Mouse (Mus musculus) thymus, adult 2 months (tissue): ENCODE results near the gene Itgb6. TPM values are rescaled to one million over a fixed set of nuclear protein-coding genes. Genes with fewer than 3 reads are reported as not detected.

ENCODE experiments used
- DNase-seq: peaks from one replicate; pipeline ENCODE4 v3.0.0; 2021
- H3K27ac ChIP-seq: fragments of 200-500 bp; 2 replicates; pipeline ENCODE4 v1.5.1; 2012; ENCODE audit warnings: low read length, control low read depth; ENCODE audit not compliant: control insufficient read depth, insufficient read depth
- H3K27me3 ChIP-seq: fragments of 200-500 bp; 2 replicates; pipeline ENCODE4 v1.6.1; 2012; ENCODE audit warnings: mild to moderate bottlenecking, low read length, moderate library complexity, mixed read lengths; ENCODE audit not compliant: control insufficient read depth, insufficient read depth
- H3K36me3 ChIP-seq: fragments of 200-500 bp; 2 replicates; pipeline ENCODE4 v1.6.1; 2012; ENCODE audit warnings: mild to moderate bottlenecking, low read length, moderate library complexity; ENCODE audit not compliant: control insufficient read depth, insufficient read depth
- H3K4me1 ChIP-seq: fragments of 200-500 bp; replicated peaks from 2 replicates; pipeline ENCODE4 v1.6.1; 2012; ENCODE audit warnings: low read length; ENCODE audit not compliant: control insufficient read depth, insufficient read depth
- H3K4me3 ChIP-seq: fragments of 200-500 bp; 2 replicates; pipeline ENCODE4 v1.5.1; 2012; ENCODE audit warnings: mild to moderate bottlenecking, low read length, control low read depth, moderate library complexity; ENCODE audit not compliant: control insufficient read depth, insufficient read depth
- CTCF ChIP-seq: fragments of 200-500 bp; IDR thresholded peaks from 2 replicates; pipeline ENCODE4 v1.5.1; 2012; ENCODE audit warnings: mild to moderate bottlenecking, control low read depth, low read length, moderate library complexity, borderline replicate concordance; ENCODE audit not compliant: control insufficient read depth, poor library complexity, insufficient read depth; ENCODE audit errors: extremely low read depth
- POLR2A ChIP-seq: fragments of 200-500 bp; IDR thresholded peaks from 2 replicates; pipeline ENCODE4 v1.6.1; 2012; ENCODE audit warnings: mild to moderate bottlenecking, low read length, control low read depth, moderate library complexity; ENCODE audit not compliant: control insufficient read depth, poor library complexity, insufficient read depth; ENCODE audit errors: extremely low read depth
- WGBS: fragments of 180-500 bp; shearing (Covaris S2); methylation state at CpG from one replicate; pipeline ENCODE4 v1.1.7; 2018; 5-methylcytosine and 5-hydroxymethylcytosine counted together
- polyA plus RNA-seq: library from polyadenylated mRNA; depleted of rRNA; stranded (reverse); fragments of >200 nt; gene quantifications from 2 replicates; pipeline ENCODE4 v1.2.3, GENCODE M21; 2012

The Itgb6 gene
- polyA plus RNA-seq, 1 experiment = 1.2 TPM

- Histone ChIP-seq H3K27me3 (no peaks in the 10 kb centered on the region), H3K4me1 (no peaks in the 10 kb centered on the region), H3K27ac (no peak overlapping the region), H3K4me3 (no peak overlapping the region), H3K36me3 (no peaks in the 10 kb centered on the region)
- DNase-seq = no peak
- no peak for TF ChIP-seq POLR2A
- TF ChIP-seq CTCF = no peak
- 85% methylated on average over 4 of the region's 4 CpGs for WGBS
Measured at GRCm38 (mm10) chr2:60627952-60628351, 94.5 kb downstream of the Itgb6 start.

DNA sequence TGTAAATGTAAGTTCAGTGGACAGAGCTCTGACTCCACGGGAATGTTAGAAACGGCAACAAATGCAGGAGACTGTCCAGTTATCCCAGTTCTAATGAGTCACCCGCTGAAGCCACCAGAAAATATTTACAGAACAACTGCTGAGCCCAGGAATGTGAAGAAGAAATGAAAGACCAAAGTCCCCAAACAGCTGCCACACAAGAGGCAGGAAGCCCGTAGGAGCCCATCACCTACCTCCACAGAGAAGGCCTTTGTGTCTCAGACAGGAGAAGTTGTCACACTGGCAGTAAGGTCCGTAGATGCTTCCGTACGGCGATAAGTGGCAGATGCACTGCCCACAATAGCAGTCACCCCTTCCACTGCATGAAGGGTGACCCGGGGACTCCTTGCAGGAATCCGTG is 94.9 kb downstream of the Itgb6 start:
- Histone ChIP-seq H3K36me3 (no peaks in the 10 kb centered on the region), H3K4me3 (no peak overlapping the region), H3K4me1 (no peaks in the 10 kb centered on the region; the same call in 1 of the 2 replicates), H3K27me3 (no peaks in the 10 kb centered on the region), H3K27ac (no peak overlapping the region)
- WGBS = 80% methylated on average over 10 of the region's 10 CpGs
- DNase-seq = no peak
- TF ChIP-seq CTCF = no peak
- TF ChIP-seq POLR2A = no peak

- Histone ChIP-seq H3K27ac (no peak overlapping the region), H3K4me1 (no peaks in the 10 kb centered on the region; the same call in 1 of the 2 replicates), H3K27me3 (no peaks in the 10 kb centered on the region), H3K36me3 (no peaks in the 10 kb centered on the region), H3K4me3 (no peak overlapping the region)
- DNase-seq = no peak
- 2% methylated on average over 2 of the region's 2 CpGs for WGBS
- TF ChIP-seq CTCF = no peak
- no peak for TF ChIP-seq POLR2A
Measured at GRCm38 (mm10) chr2:60625766-60626165, 96.7 kb downstream of the Itgb6 start.

DNA sequence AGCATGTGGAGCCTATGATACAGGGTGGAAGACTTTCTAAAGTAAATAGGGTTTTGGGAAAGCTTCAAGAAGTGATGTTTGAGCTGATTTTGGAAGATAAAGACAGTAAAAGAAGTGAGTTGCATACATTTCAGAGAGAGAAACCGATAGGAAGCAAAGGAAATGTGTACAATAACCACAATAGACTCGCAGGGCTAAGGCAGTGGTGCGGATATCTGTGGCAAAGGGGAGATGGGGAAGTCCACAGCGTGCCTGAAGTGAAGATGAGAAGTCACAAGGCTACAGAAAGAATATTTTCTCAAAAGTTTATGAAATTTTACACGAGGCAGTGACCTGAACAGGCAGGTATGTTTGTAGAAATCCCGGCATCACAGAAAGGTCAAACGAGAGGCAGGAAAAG is 100.3 kb downstream of the Itgb6 start:
- Histone ChIP-seq H3K4me1 (no peaks in the 10 kb centered on the region; the same call in 1 of the 2 replicates), H3K36me3 (no peaks in the 10 kb centered on the region), H3K27ac (no peak overlapping the region), H3K27me3 (no peaks in the 10 kb centered on the region), H3K4me3 (no peak overlapping the region)
- DNase-seq = no peak
- 6% methylated on average over 7 of the region's 7 CpGs for WGBS
- TF ChIP-seq CTCF (no peak), POLR2A (no peak)

DNA sequence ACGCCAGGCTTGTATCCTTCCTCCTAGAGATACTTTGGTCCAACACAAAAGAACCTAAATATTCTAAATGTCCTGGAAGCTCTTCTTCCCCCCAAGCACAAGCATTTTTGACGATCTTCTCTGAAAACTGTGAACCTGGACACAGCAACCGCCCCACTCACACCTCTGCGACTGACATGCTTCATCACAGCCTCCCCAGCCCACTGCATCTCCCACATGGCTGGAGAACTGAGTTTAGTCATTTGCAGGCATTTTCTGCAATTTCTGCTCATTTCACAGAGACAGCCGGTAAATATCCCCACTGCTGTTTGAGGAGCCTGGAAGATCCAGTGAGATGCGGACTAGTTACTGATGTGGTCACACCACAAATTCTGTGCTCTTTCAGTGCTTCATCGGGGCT is 107.7 kb downstream of the Itgb6 start:
- Histone ChIP-seq H3K36me3 (no peaks in the 10 kb centered on the region), H3K4me1 (no peaks in the 10 kb centered on the region), H3K4me3 (no peak overlapping the region), H3K27ac (no peak overlapping the region), H3K27me3 (no peaks in the 10 kb centered on the region)
- WGBS = 87% methylated on average over 7 of the region's 7 CpGs
- TF ChIP-seq CTCF (no peak), POLR2A (no peak)
- DNase-seq = no peak

- no peaks in the 10 kb centered on the region for H3K27me3 ChIP-seq
- no peaks in the 10 kb centered on the region for H3K4me1 ChIP-seq
- no peaks in the 10 kb centered on the region for H3K36me3 ChIP-seq
- no peak for DNase-seq
- WGBS = 92% methylated on average over 3 of the region's 3 CpGs
- H3K27ac ChIP-seq = no peak overlapping the region
- H3K4me3 ChIP-seq = no peak overlapping the region
- TF ChIP-seq CTCF (no peak), POLR2A (no peak)
Measured at GRCm38 (mm10) chr2:60613857-60614228, 108.6 kb downstream of the Itgb6 start.
